Mouse (Mus musculus): ENCODE measurements around the gene Lpcat1.

DNA sequence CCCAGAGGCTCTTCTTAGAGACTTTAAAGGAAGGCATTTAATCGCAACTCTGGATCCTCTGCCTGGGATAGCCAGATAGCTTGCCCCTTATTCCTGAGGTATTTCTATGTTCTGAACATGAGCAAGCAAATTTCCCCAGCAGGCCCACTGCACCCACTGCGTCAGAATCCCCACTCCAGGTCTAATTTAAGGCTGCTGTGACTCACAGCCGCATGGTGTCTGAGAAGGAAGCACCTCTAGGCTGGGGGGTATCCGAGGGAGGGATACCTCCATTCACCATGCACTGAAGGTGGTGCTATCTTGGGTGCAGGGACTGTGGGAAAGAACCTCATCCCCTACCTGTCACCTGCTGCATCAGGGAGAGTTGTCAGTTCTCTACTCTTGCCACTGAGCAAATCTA lies 40.4 kb upstream of the Lpcat1 start:
- no peak for TF ChIP-seq POLR2A (IDR thresholded peaks at IDR 0.05; ENCODE audit: low read depth, low read length)
- no peak for TF ChIP-seq CTCF (IDR thresholded peaks at IDR 0.05; ENCODE audit: borderline replicate concordance, insufficient read depth, low read length)

All from embryonic fibroblast, embryonic 13.5 days (primary cell).